ENCODE assay signal across 10 mouse cellular contexts in the genomic region with DNA sequence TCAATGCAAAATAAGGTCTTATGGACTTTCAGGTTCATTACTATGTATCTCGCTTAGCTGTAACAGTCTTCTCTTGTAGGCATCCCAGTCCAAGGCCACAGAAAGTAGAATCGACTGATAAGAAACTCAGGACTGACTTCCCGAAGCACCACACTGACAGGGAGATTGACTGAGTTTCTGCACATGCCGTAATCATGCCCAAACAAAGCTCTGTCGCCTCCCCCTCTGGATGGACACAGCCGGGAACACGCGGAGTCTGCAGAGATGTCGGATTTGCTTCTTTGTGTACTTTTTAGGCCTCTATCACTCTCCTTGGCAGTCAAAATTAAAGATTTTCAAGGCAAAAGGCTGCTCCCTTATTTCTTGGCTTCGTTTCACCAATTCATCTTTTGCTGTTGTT. TPM values are rescaled to one million over a fixed set of nuclear protein-coding genes. Genes with fewer than 3 reads are reported as not detected.
DNase-seq lines count a peak whose midpoint lies in the region; ATAC-seq and TF ChIP-seq lines count a peak whose summit lies in the region.
"Had no signal": no experiment of that assay in that cellular context is flagged by ENCODE, and none has a peak within 500 bp of the region (broad histone marks: within the 10 kb centered on the region; RNA-seq: fewer than 3 reads in every experiment).

No protein-coding gene starts in this region.

- DNase-seq in heart, postnatal 36 days = no peak
- peak; percentile 57 for DNase-seq in adrenal gland, postnatal 14 days
- no peak for DNase-seq in cerebellum, adult 11 months
- no peak for DNase-seq in right cerebral cortex, adult 18-20 months
- DNase-seq in thymus, postnatal 25 days = no peak
- DNase-seq: lung, postnatal 14 days had no signal

- no peaks in the 10 kb centered on the region for H3K36me3 ChIP-seq in heart, embryonic 14.5 days (ENCODE audit: control insufficient read depth, insufficient read depth, low read length)
- H3K36me3 ChIP-seq in ES-Bruce4 (ENCODE audit: control insufficient read depth, insufficient read depth, low read length, poor library complexity, severe bottlenecking) = no peaks in the 10 kb centered on the region
- no peaks in the 10 kb centered on the region for H3K36me3 ChIP-seq in hindbrain, embryonic 16.5 days (ENCODE audit: control insufficient read depth, insufficient read depth, low read length)

- TF ChIP-seq POLR2A in ES-Bruce4 (IDR thresholded peaks at IDR 0.05; ENCODE audit: insufficient read depth, low read length) = no peak

- TF ChIP-seq CTCF in ES-Bruce4 (IDR thresholded peaks at IDR 0.05; ENCODE audit: low read depth, low read length) = no peak

- no peaks in the 10 kb centered on the region for H3K4me1 ChIP-seq in heart, embryonic 14.5 days (ENCODE audit: control insufficient read depth in 2 of 2, insufficient read depth in 2 of 2, low read length in 2 of 2)
- H3K4me1 ChIP-seq in ES-Bruce4 (ENCODE audit: control insufficient read depth, insufficient read depth, low read length) = no peaks in the 10 kb centered on the region
- H3K4me1 ChIP-seq in hindbrain, embryonic 16.5 days (ENCODE audit: control insufficient read depth, insufficient read depth, low read depth, low read length) = no peaks in the 10 kb centered on the region

- no peaks in the 10 kb centered on the region for H3K27me3 ChIP-seq in heart, embryonic 14.5 days (ENCODE audit: control insufficient read depth, insufficient read depth, low read length)
- H3K27me3 ChIP-seq in ES-Bruce4 (ENCODE audit: control insufficient read depth, insufficient read depth, low read length, poor library complexity, severe bottlenecking) = no peaks in the 10 kb centered on the region
- no peaks in the 10 kb centered on the region for H3K27me3 ChIP-seq in hindbrain, embryonic 16.5 days (replicated peaks; ENCODE audit: control insufficient read depth, insufficient read depth, low read length)

- H3K27ac ChIP-seq in heart, embryonic 14.5 days (replicated peaks in 1 of 2; ENCODE audit: control insufficient read depth in 1 of 2, insufficient read depth in 1 of 2, low read depth in 2 of 2, low read length in 2 of 2) = peak overlapping the region; percentile 54 to 56; a peak in 1 of 4 replicates
- peak overlapping the region; percentile 56; the same call in 1 of the 2 replicates for H3K27ac ChIP-seq in ES-Bruce4 (ENCODE audit: insufficient read depth, low read length)
- H3K27ac ChIP-seq in hindbrain, embryonic 16.5 days (ENCODE audit: low read depth, low read length) = peak overlapping the region; percentile 4

- WGBS in heart, embryonic 14.5 days = 39% methylated on average over 10 of the region's 10 CpGs
- 74% methylated on average over 10 of the region's 10 CpGs for WGBS in hindbrain, embryonic 16.5 days

- ATAC-seq in heart, embryonic 14.5 days (ENCODE audit: insufficient number of reproducible peaks, insufficient read depth, low FRiP score, low read depth) = no peak
- 0 out of 2 replicates have a peak, but pooled peaks have one; percentile 27 for ATAC-seq in hindbrain, embryonic 16.5 days

- TF ChIP-seq EP300 in ES-Bruce4 (IDR thresholded peaks at IDR 0.05; ENCODE audit: insufficient read depth, low read depth, low read length) = no peak

- intact Hi-C loops in heart, postnatal 36 days (cut with DNase I) = no loop called here

- peak overlapping the region; percentile 17 for H3K4me3 ChIP-seq in heart, embryonic 14.5 days (ENCODE audit: control insufficient read depth in 1 of 2, insufficient read depth in 1 of 2, low read depth in 1 of 2, low read length in 2 of 2)
- H3K4me3 ChIP-seq in ES-Bruce4 (ENCODE audit: low read depth, low read length) = no peak overlapping the region
- H3K4me3 ChIP-seq in hindbrain, embryonic 16.5 days (ENCODE audit: low read length) = no peak overlapping the region
- H3K4me3 ChIP-seq: myocyte had no signal

- 0 out of 2 replicates have a peak, but pooled peaks cover 4% of the 10 kb centered on the region for H3K9me3 ChIP-seq in heart, embryonic 14.5 days (ENCODE audit: control insufficient read depth, low read length)
- H3K9me3 ChIP-seq in ES-Bruce4 (replicated peaks; ENCODE audit: control insufficient read depth, insufficient read depth, low read length, poor library complexity, severe bottlenecking) = no peaks in the 10 kb centered on the region
- no peaks in the 10 kb centered on the region for H3K9me3 ChIP-seq in hindbrain, embryonic 16.5 days (ENCODE audit: control insufficient read depth, low read length)

- H3K9ac ChIP-seq in heart, embryonic 14.5 days (ENCODE audit: low read length) = peak overlapping the region; percentile 56
- no peak overlapping the region for H3K9ac ChIP-seq in ES-Bruce4 (ENCODE audit: low read depth, poor library complexity, severe bottlenecking)
- H3K9ac ChIP-seq in hindbrain, embryonic 16.5 days (ENCODE audit: low read depth, low read length) = no peak overlapping the region

- peak overlapping the region; percentile 52 for H3K4me2 ChIP-seq in heart, embryonic 14.5 days (ENCODE audit: low read length)
- H3K4me2 ChIP-seq in hindbrain, embryonic 16.5 days (ENCODE audit: low read length) = no peak overlapping the region; the same call in 1 of the 2 replicates

RNA-seq across cellular contexts. Expression of a gene that starts 20.8 kb away (rescaled TPM):
- polyA plus RNA-seq in heart, embryonic 14.5 days (2014; fragmentation: Nextera tagmentation; extraction: Ambion mirVana) = 5.4 and 5.7 TPM in 2 replicates
- total RNA-seq in heart, postnatal 36 days (2021) = 10 to 100 TPM; 15.6 to 15.8 TPM
- 14.7 and 17.0 TPM in 2 replicates for polyA plus RNA-seq in ES-Bruce4 (2011; ENCODE audit: insufficient read depth, insufficient read length, low read depth, missing spikeins)
- 19.5 and 21.6 TPM in 2 replicates for total RNA-seq in adrenal gland, postnatal 14 days (2021)
- polyA plus RNA-seq in hindbrain, embryonic 16.5 days (2015; fragmentation: Nextera tagmentation; extraction: Ambion mirVana) = 37.9 and 40.4 TPM in 2 replicates

Comparison
In these comparisons a context has a peak if more than half of its experiments do, and no peak if none do; other contexts are left out.
1. H3K27ac ChIP-seq: peak in every context shown above with its lines; median percentile 56 in ES-Bruce4; 55 in heart, embryonic 14.5 days; 4 in hindbrain, embryonic 16.5 days.
2. H3K4me3 ChIP-seq: peak in heart, embryonic 14.5 days (2 of 2); none in ES-Bruce4 (single experiment) and hindbrain, embryonic 16.5 days (single experiment).